In genomic region chr7:124050421-124050820, GRCm38 (mm10) we compare ENCODE assay signal across 21 mouse cellular contexts.
DNase-seq lines count a peak whose midpoint lies in the region; ATAC-seq and TF ChIP-seq lines count a peak whose summit lies in the region.
"Had no signal": no experiment of that assay in that cellular context is flagged by ENCODE, and none has a peak within 500 bp of the region (broad histone marks: within the 10 kb centered on the region; RNA-seq: fewer than 3 reads in every experiment).

No protein-coding gene starts in this region.

- H3K9ac ChIP-seq in intestine, embryonic 14.5 days (ENCODE audit: low read length) = no peak overlapping the region
- no peak overlapping the region for H3K9ac ChIP-seq in intestine, embryonic 15.5 days
- H3K9ac ChIP-seq in intestine, embryonic 16.5 days (ENCODE audit: low read depth, low read length) = no peak overlapping the region
- H3K9ac ChIP-seq in intestine, postnatal 0 days (ENCODE audit: low read depth, low read length) = no peak overlapping the region
- no peak overlapping the region for H3K9ac ChIP-seq in forebrain, embryonic 15.5 days (replicated peaks)
- H3K9ac ChIP-seq in hindbrain, postnatal 0 days (replicated peaks; ENCODE audit: low read length) = no peak overlapping the region

- no peak overlapping the region for H3K4me2 ChIP-seq in intestine, embryonic 14.5 days (ENCODE audit: low read length)
- H3K4me2 ChIP-seq in intestine, embryonic 15.5 days (replicated peaks) = no peak overlapping the region
- H3K4me2 ChIP-seq in intestine, embryonic 16.5 days (ENCODE audit: low read depth, low read length) = no peak overlapping the region
- H3K4me2 ChIP-seq in intestine, postnatal 0 days (replicated peaks; ENCODE audit: low read depth) = no peak overlapping the region
- no peak overlapping the region for H3K4me2 ChIP-seq in forebrain, embryonic 15.5 days (replicated peaks)
- H3K4me2 ChIP-seq in hindbrain, postnatal 0 days (ENCODE audit: low read depth, low read length) = no peak overlapping the region

- H3K27ac ChIP-seq in intestine, embryonic 14.5 days (ENCODE audit: low read depth) = no peak overlapping the region
- no peak overlapping the region for H3K27ac ChIP-seq in intestine, embryonic 15.5 days
- no peak overlapping the region for H3K27ac ChIP-seq in intestine, embryonic 16.5 days (ENCODE audit: low read length)
- H3K27ac ChIP-seq in intestine, postnatal 0 days (ENCODE audit: low read depth, low read length) = no peak overlapping the region
- H3K27ac ChIP-seq in forebrain, embryonic 15.5 days (replicated peaks) = no peak overlapping the region
- no peak overlapping the region for H3K27ac ChIP-seq in hindbrain, postnatal 0 days
- H3K27ac ChIP-seq in heart, embryonic 10.5 days = no peak overlapping the region

- no peaks in the 10 kb centered on the region for H3K27me3 ChIP-seq in intestine, embryonic 14.5 days (replicated peaks; ENCODE audit: control insufficient read depth, insufficient read depth, low read length)
- H3K27me3 ChIP-seq in intestine, embryonic 15.5 days (replicated peaks) = no peaks in the 10 kb centered on the region
- H3K27me3 ChIP-seq in intestine, embryonic 16.5 days (replicated peaks; ENCODE audit: control insufficient read depth, insufficient read depth, low read length) = peaks cover 3% of the 10 kb centered on the region; the same call in 1 of the 2 replicates
- 0 out of 2 replicates have a peak, but pooled peaks cover 4% of the 10 kb centered on the region for H3K27me3 ChIP-seq in intestine, postnatal 0 days (replicated peaks; ENCODE audit: control insufficient read depth, insufficient read depth, low read length)
- H3K27me3 ChIP-seq in forebrain, embryonic 15.5 days = no peaks in the 10 kb centered on the region
- no peaks in the 10 kb centered on the region for H3K27me3 ChIP-seq in hindbrain, postnatal 0 days (ENCODE audit: insufficient read depth, low read length)
- no peaks in the 10 kb centered on the region for H3K27me3 ChIP-seq in heart, embryonic 10.5 days (ENCODE audit: insufficient read depth, poor library complexity, severe bottlenecking)
- H3K27me3 ChIP-seq: Patski had no signal

- TF ChIP-seq CTCF in intestine, postnatal 0 days (IDR thresholded peaks at IDR 0.05; ENCODE audit: low read depth) = no peak
- no peak for TF ChIP-seq CTCF in hindbrain, postnatal 0 days (IDR thresholded peaks at IDR 0.05; ENCODE audit: low read depth)

- ATAC-seq in intestine, embryonic 14.5 days (replicated peaks; ENCODE audit: low FRiP score, low TSS enrichment, low read depth) = 0 out of 2 replicates have a peak, but pooled peaks have one; percentile 32
- ATAC-seq in intestine, embryonic 15.5 days = peak; percentile 80
- ATAC-seq in intestine, embryonic 16.5 days = peak; percentile 71
- ATAC-seq in intestine, postnatal 0 days = 0 out of 2 replicates have a peak, but pooled peaks have one; percentile 38
- ATAC-seq in forebrain, embryonic 15.5 days (replicated peaks) = no peak
- no peak for ATAC-seq in hindbrain, postnatal 0 days
- ATAC-seq: activated CD4-positive, CD25-positive, alpha-beta regulatory T cell, adult 4 months; CD4-positive, CD25-positive, alpha-beta regulatory T cell, adult 4 months; Patski had no signal

- WGBS in intestine, embryonic 14.5 days = 67% methylated on average over 5 of the region's 5 CpGs
- 70% methylated on average over 5 of the region's 5 CpGs for WGBS in intestine, embryonic 15.5 days
- whole genome bisulfite sequencing in intestine, embryonic 16.5 days = 61% methylated on average over 5 of the region's 5 CpGs
- WGBS in intestine, postnatal 0 days = 40% methylated on average over 5 of the region's 5 CpGs
- 91% methylated on average over 5 of the region's 5 CpGs for WGBS in forebrain, embryonic 15.5 days
- WGBS in hindbrain, postnatal 0 days = 90% methylated on average over 5 of the region's 5 CpGs
- 75% methylated on average over 5 of the region's 5 CpGs for WGBS in heart, embryonic 10.5 days

- DNase-seq in intestine, embryonic 14.5 days (ENCODE audit: low spot score) = no peak
- no peak for DNase-seq in hindbrain, postnatal 0 days (ENCODE audit: low spot score)
- no peak for DNase-seq in heart, adult 8-10 months (ENCODE audit: low spot score)
- no peak for DNase-seq in heart, embryonic 10.5 days (ENCODE audit: low spot score)
- DNase-seq: adrenal gland, adult 2 months; adrenal gland, adult 8-10 months; adrenal gland, postnatal 10 days; adrenal gland, postnatal 14 days; adrenal gland, postnatal 25 days; adrenal gland, postnatal 36 days; B cell, adult 2 months; cerebellum, adult 11 months; cerebellum, adult 11-12 months had no signal

- H3K4me3 ChIP-seq in intestine, embryonic 14.5 days (ENCODE audit: low read depth, low read length) = no peak overlapping the region
- no peak overlapping the region for H3K4me3 ChIP-seq in intestine, embryonic 15.5 days (replicated peaks)
- no peak overlapping the region for H3K4me3 ChIP-seq in intestine, embryonic 16.5 days (ENCODE audit: low read length)
- no peak overlapping the region for H3K4me3 ChIP-seq in intestine, postnatal 0 days (ENCODE audit: low read depth, low read length)
- H3K4me3 ChIP-seq in forebrain, embryonic 15.5 days = no peak overlapping the region
- no peak overlapping the region for H3K4me3 ChIP-seq in hindbrain, postnatal 0 days (ENCODE audit: low read length)
- no peak overlapping the region for H3K4me3 ChIP-seq in heart, embryonic 10.5 days

- no peaks in the 10 kb centered on the region for H3K9me3 ChIP-seq in intestine, embryonic 14.5 days (ENCODE audit: control insufficient read depth, low read length)
- no peaks in the 10 kb centered on the region for H3K9me3 ChIP-seq in intestine, embryonic 15.5 days
- H3K9me3 ChIP-seq in intestine, embryonic 16.5 days (ENCODE audit: control insufficient read depth, low read length) = no peaks in the 10 kb centered on the region
- no peaks in the 10 kb centered on the region for H3K9me3 ChIP-seq in intestine, postnatal 0 days (ENCODE audit: control insufficient read depth)
- no peaks in the 10 kb centered on the region for H3K9me3 ChIP-seq in forebrain, embryonic 15.5 days
- no peaks in the 10 kb centered on the region; the same call in 1 of the 2 replicates for H3K9me3 ChIP-seq in hindbrain, postnatal 0 days (ENCODE audit: low read length)
- no peaks in the 10 kb centered on the region for H3K9me3 ChIP-seq in heart, embryonic 10.5 days

- H3K4me1 ChIP-seq in intestine, embryonic 14.5 days (replicated peaks; ENCODE audit: control insufficient read depth, insufficient read depth, low read length) = no peaks in the 10 kb centered on the region
- H3K4me1 ChIP-seq in intestine, embryonic 15.5 days (replicated peaks) = no peaks in the 10 kb centered on the region
- H3K4me1 ChIP-seq in intestine, embryonic 16.5 days (ENCODE audit: control insufficient read depth, insufficient read depth, low read length) = no peaks in the 10 kb centered on the region
- H3K4me1 ChIP-seq in intestine, postnatal 0 days (replicated peaks; ENCODE audit: control insufficient read depth, insufficient read depth, low read length) = no peaks in the 10 kb centered on the region
- no peaks in the 10 kb centered on the region for H3K4me1 ChIP-seq in forebrain, embryonic 15.5 days
- H3K4me1 ChIP-seq in hindbrain, postnatal 0 days (ENCODE audit: insufficient read depth, low read length) = no peaks in the 10 kb centered on the region
- H3K4me1 ChIP-seq in heart, embryonic 10.5 days = no peaks in the 10 kb centered on the region

- no peaks in the 10 kb centered on the region for H3K36me3 ChIP-seq in intestine, embryonic 14.5 days (ENCODE audit: control insufficient read depth, insufficient read depth, low read length)
- H3K36me3 ChIP-seq in intestine, embryonic 15.5 days = no peaks in the 10 kb centered on the region
- H3K36me3 ChIP-seq in intestine, embryonic 16.5 days (ENCODE audit: control insufficient read depth, insufficient read depth, low read length) = no peaks in the 10 kb centered on the region
- H3K36me3 ChIP-seq in intestine, postnatal 0 days (ENCODE audit: control insufficient read depth, insufficient read depth) = no peaks in the 10 kb centered on the region
- H3K36me3 ChIP-seq in forebrain, embryonic 15.5 days = no peaks in the 10 kb centered on the region
- H3K36me3 ChIP-seq in hindbrain, postnatal 0 days (ENCODE audit: insufficient read depth, low read length) = no peaks in the 10 kb centered on the region
- no peaks in the 10 kb centered on the region for H3K36me3 ChIP-seq in heart, embryonic 10.5 days
- H3K36me3 ChIP-seq: G1E had no signal

Comparison
In these comparisons a context has a peak if more than half of its experiments do, and no peak if none do; other contexts are left out.
1. ATAC-seq: peak in intestine, embryonic 14.5 days (single experiment), intestine, embryonic 15.5 days (single experiment), intestine, embryonic 16.5 days (single experiment) and intestine, postnatal 0 days (single experiment); none in forebrain, embryonic 15.5 days (single experiment) and hindbrain, postnatal 0 days (single experiment).